Mouse (Mus musculus) embryo, embryonic 9.5 days (tissue): Measurements from ENCODE around the gene Tfe3.
A peak's percentile ranks its signal among the peaks of the same experiment; 100 is the strongest.
"Not testable (repeated sequence)": the region's sequence is repeated elsewhere in the genome, so short reads cannot be mapped to it uniquely, and the experiment has no call there.

Experiments
- DNase-seq: peaks from one replicate; pipeline ENCODE4 v3.0.0-alpha.2; 2017; ENCODE audit errors: extremely low spot score

Gene Tfe3

GRCm38 (mm10) chrX:7802157-7802556 lies 39.8 kb downstream of the Tfe3 start:
- not testable (repeated sequence) for DNase-seq

- DNase-seq, result not testable (repeated sequence)
Measured at GRCm38 (mm10) chrX:7815016-7815415, 52.7 kb downstream of the Tfe3 start.

GRCm38 (mm10) chrX:7821865-7822779 lies 59.8 kb downstream of the Tfe3 start, which contains the start of gene Kcnd1:
Gene Kcnd1 (plus strand): TSS chrX:7822289.
- DNase-seq, result peak; percentile 4
